ENCODE assay signal across 22 mouse cellular contexts in genomic region chr5:17857871-17858270, GRCm38 (mm10). TPM values are rescaled to one million over a fixed set of nuclear protein-coding genes. Genes with fewer than 3 reads are reported as not detected.
DNase-seq lines count a peak whose midpoint lies in the region; ATAC-seq and TF ChIP-seq lines count a peak whose summit lies in the region.
"Had no signal": no experiment of that assay in that cellular context is flagged by ENCODE, and none has a peak within 500 bp of the region (broad histone marks: within the 10 kb centered on the region; RNA-seq: fewer than 3 reads in every experiment).

No protein-coding gene starts in this region.

- ATAC-seq in liver, embryonic 16.5 days (ENCODE audit: low read depth), result peak; percentile 20; the same call in 1 of the 2 replicates
- ATAC-seq in liver, postnatal 0 days, result no peak
- ATAC-seq in erythroid progenitor cell, adult 5-6 weeks (replicated peaks; ENCODE audit: low FRiP score, poor library complexity, severe bottlenecking), result peak; percentile 47; the same call in 1 of the 2 replicates
- ATAC-seq: CD4-positive, CD25-positive, alpha-beta regulatory T cell, adult 4 months; forebrain, embryonic 13.5 days; forebrain, postnatal 0 days; hindbrain, postnatal 0 days had no signal

- H3K36me3 ChIP-seq in liver, embryonic 16.5 days (ENCODE audit: control insufficient read depth, insufficient read depth), result no peaks in the 10 kb centered on the region
- no peaks in the 10 kb centered on the region for H3K36me3 ChIP-seq in liver, postnatal 0 days (replicated peaks; ENCODE audit: insufficient read depth, low read length)
- H3K36me3 ChIP-seq: embryonic facial prominence, embryonic 13.5 days; heart, embryonic 10.5 days; hindbrain, embryonic 13.5 days had no signal

- intact Hi-C loops in heart, postnatal 25 days (cut with DNase I), result loop anchor here (2.0 kb wide), 1 partner anchor 15 kb away; no protein-coding TSS in a partner anchor

- DNase-seq in heart, adult 11 months, result peak; percentile 90
- no peak for DNase-seq in heart, postnatal 25 days (ENCODE audit: low spot score)
- DNase-seq in liver, postnatal 0 days, result no peak
- DNase-seq in layer of hippocampus, adult 18-20 months (ENCODE audit: low spot score in 2 of 2), result no peak
- DNase-seq in gastrocnemius, adult 18-20 months (ENCODE audit: low spot score), result no peak
- DNase-seq: adrenal gland, postnatal 10 days; B cell, adult 2 months; cerebellum, adult 11-12 months; cerebellum, adult 9-10 months; cerebellum, postnatal 25 days; forebrain, postnatal 0 days; gastrocnemius, postnatal 36 days; heart, adult 18-20 months; heart, postnatal 10 days had no signal

- 65% methylated on average over 3 of the region's 3 CpGs for WGBS in liver, embryonic 16.5 days (ENCODE audit: insufficient replicate concordance)
- 83% methylated on average over 3 of the region's 3 CpGs for WGBS in liver, postnatal 0 days (ENCODE audit: insufficient replicate concordance)

- no peak for TF ChIP-seq CTCF in liver, postnatal 0 days (IDR thresholded peaks at IDR 0.05; ENCODE audit: low read depth)

- no peaks in the 10 kb centered on the region for H3K9me3 ChIP-seq in liver, embryonic 16.5 days (replicated peaks; ENCODE audit: control insufficient read depth, low read length)
- no peaks in the 10 kb centered on the region for H3K9me3 ChIP-seq in liver, postnatal 0 days (ENCODE audit: low read length)
- H3K9me3 ChIP-seq: embryonic facial prominence, embryonic 13.5 days; forebrain, embryonic 13.5 days; heart, embryonic 10.5 days; hindbrain, embryonic 13.5 days had no signal

- H3K4me2 ChIP-seq in liver, embryonic 16.5 days (ENCODE audit: low read depth, low read length), result no peak overlapping the region
- H3K4me2 ChIP-seq in liver, postnatal 0 days (ENCODE audit: low read depth, low read length), result no peak overlapping the region
- H3K4me2 ChIP-seq: embryonic facial prominence, embryonic 13.5 days; forebrain, embryonic 13.5 days; hindbrain, embryonic 13.5 days had no signal

- no peak overlapping the region for H3K9ac ChIP-seq in liver, embryonic 16.5 days (ENCODE audit: low read depth, low read length)
- H3K9ac ChIP-seq in liver, postnatal 0 days (replicated peaks), result no peak overlapping the region
- H3K9ac ChIP-seq: embryonic facial prominence, embryonic 13.5 days; forebrain, embryonic 13.5 days; forebrain, postnatal 0 days; hindbrain, embryonic 13.5 days had no signal

- no peaks in the 10 kb centered on the region for H3K27me3 ChIP-seq in liver, embryonic 16.5 days (ENCODE audit: control insufficient read depth, insufficient read depth, low read depth, low read length)
- H3K27me3 ChIP-seq in liver, postnatal 0 days (ENCODE audit: insufficient read depth, low read length), result no peaks in the 10 kb centered on the region
- H3K27me3 ChIP-seq: embryonic facial prominence, embryonic 13.5 days; forebrain, embryonic 13.5 days; hindbrain, embryonic 13.5 days had no signal

- no peaks in the 10 kb centered on the region for H3K4me1 ChIP-seq in liver, embryonic 16.5 days (ENCODE audit: control insufficient read depth, low read depth, low read length)
- H3K4me1 ChIP-seq in liver, postnatal 0 days (ENCODE audit: insufficient read depth), result no peaks in the 10 kb centered on the region
- H3K4me1 ChIP-seq: embryonic facial prominence, embryonic 13.5 days; forebrain, embryonic 13.5 days; heart, embryonic 10.5 days; hindbrain, embryonic 13.5 days had no signal

- TF ChIP-seq EP300 in liver, postnatal 0 days (IDR thresholded peaks at IDR 0.05; ENCODE audit: low read depth), result no peak

- no peak overlapping the region for H3K27ac ChIP-seq in liver, embryonic 16.5 days (ENCODE audit: low read length)
- no peak overlapping the region for H3K27ac ChIP-seq in liver, postnatal 0 days (ENCODE audit: low read depth)
- H3K27ac ChIP-seq: embryonic facial prominence, embryonic 13.5 days; forebrain, embryonic 13.5 days; heart, embryonic 10.5 days; hindbrain, embryonic 13.5 days; hindbrain, postnatal 0 days had no signal

- H3K4me3 ChIP-seq in liver, embryonic 16.5 days (ENCODE audit: low read depth, low read length), result no peak overlapping the region
- no peak overlapping the region for H3K4me3 ChIP-seq in liver, postnatal 0 days (ENCODE audit: low read depth, low read length)
- H3K4me3 ChIP-seq: embryonic facial prominence, embryonic 13.5 days; forebrain, embryonic 13.5 days; heart, embryonic 10.5 days; hindbrain, embryonic 13.5 days had no signal

RNA-seq across cellular contexts. Expression of gene Cd36, which starts 30.7 kb away (rescaled TPM):
- 1,000 to 10,000 TPM; 1,501 to 1,670 TPM for total RNA-seq in heart, postnatal 25 days (2021)
- polyA plus RNA-seq in liver, embryonic 16.5 days (2015; fragmentation: Nextera tagmentation; extraction: Ambion mirVana), result 36.8 and 40.2 TPM in 2 replicates
- 63.1 and 63.9 TPM in 2 replicates for polyA plus RNA-seq in liver, postnatal 0 days (2015; fragmentation: Nextera tagmentation; extraction: Ambion mirVana)
- total RNA-seq in erythroid progenitor cell, adult 5-6 weeks (2015; ENCODE audit: low replicate concordance), result 136 and 145 TPM in 2 replicates
- total RNA-seq in erythroid progenitor cell, adult 5-6 weeks (2017; ENCODE audit: low replicate concordance), result 172 and 232 TPM in 2 replicates
- 1 to 10 TPM; 2.5 to 3.8 TPM for total RNA-seq in layer of hippocampus, adult 18-20 months (2021)
- 100 to 1,000 TPM; 250 to 344 TPM for total RNA-seq in gastrocnemius, adult 18-20 months (2021)

Comparison
In these comparisons a context has a peak if more than half of its experiments do, and no peak if none do; other contexts are left out.
1. RNA of gene Cd36, which starts 30.7 kb away (total RNA-seq): 1,501 to 1,670 TPM in heart, postnatal 25 days, 250 to 344 TPM in gastrocnemius, adult 18-20 months and 136 to 232 TPM in erythroid progenitor cell, adult 5-6 weeks; 2.5 to 3.8 TPM in layer of hippocampus, adult 18-20 months; every median in the first group is over 10 times any median in the second.